Mouse (Mus musculus) midbrain, embryonic 12.5 days (tissue): Measurements from ENCODE around the gene Pfkp. TPM values are rescaled to one million over a fixed set of nuclear protein-coding genes. Genes with fewer than 3 reads are reported as not detected.

Source experiments
- ATAC-seq: fragments of 200-750 bp; cut with Nextera tagmentation; 2 replicates; pipeline ENCODE4 v1.8.0; 2017; ENCODE audit warnings: low read depth, moderate TSS enrichment, moderate library complexity; ENCODE audit not compliant: low FRiP score
- H3K27ac ChIP-seq: fragments of 300-500 bp; sonication (generic); replicated peaks from 2 replicates; pipeline ENCODE4 v1.5.1; 2016; ENCODE audit warnings: mild to moderate bottlenecking
- H3K27me3 ChIP-seq: fragments of 300-500 bp; sonication (generic); 2 replicates; pipeline ENCODE4 v1.6.1; 2016; ENCODE audit warnings: mild to moderate bottlenecking
- H3K36me3 ChIP-seq: fragments of 300-500 bp; sonication (generic); 2 replicates; pipeline ENCODE4 v1.6.1; 2016
- H3K4me1 ChIP-seq: fragments of 300-500 bp; sonication (generic); 2 replicates; pipeline ENCODE4 v1.6.1; 2016
- H3K4me2 ChIP-seq: fragments of 300-500 bp; sonication (generic); replicated peaks from 2 replicates; pipeline ENCODE4 v1.6.1; 2016; ENCODE audit warnings: mild to moderate bottlenecking, moderate library complexity
- H3K4me3 ChIP-seq: fragments of 300-500 bp; sonication (generic); 2 replicates; pipeline ENCODE4 v1.5.1; 2016; ENCODE audit warnings: mild to moderate bottlenecking
- H3K9ac ChIP-seq: fragments of 300-500 bp; sonication (generic); replicated peaks from 2 replicates; pipeline ENCODE4 v1.6.1; 2016; ENCODE audit warnings: mild to moderate bottlenecking, moderate library complexity
- H3K9me3 ChIP-seq: fragments of 300-500 bp; sonication (generic); 2 replicates; pipeline ENCODE4 v1.6.1; 2016; ENCODE audit warnings: mild to moderate bottlenecking
- WGBS: fragments of 180-500 bp; shearing (Covaris S2); methylation state at CpG from one replicate; pipeline ENCODE4 v1.1.7; 2016; 5-methylcytosine and 5-hydroxymethylcytosine counted together
- polyA plus RNA-seq: library from polyadenylated mRNA; unstranded; fragments of >200 nt; fragmentation: Nextera tagmentation; extraction: Ambion mirVana; gene quantifications from 2 replicates; pipeline ENCODE4 v1.2.1, GENCODE M21; 2016

The Pfkp gene
- polyA plus RNA-seq, 1 experiment from 2014 or later = 46.3 TPM

DNA sequence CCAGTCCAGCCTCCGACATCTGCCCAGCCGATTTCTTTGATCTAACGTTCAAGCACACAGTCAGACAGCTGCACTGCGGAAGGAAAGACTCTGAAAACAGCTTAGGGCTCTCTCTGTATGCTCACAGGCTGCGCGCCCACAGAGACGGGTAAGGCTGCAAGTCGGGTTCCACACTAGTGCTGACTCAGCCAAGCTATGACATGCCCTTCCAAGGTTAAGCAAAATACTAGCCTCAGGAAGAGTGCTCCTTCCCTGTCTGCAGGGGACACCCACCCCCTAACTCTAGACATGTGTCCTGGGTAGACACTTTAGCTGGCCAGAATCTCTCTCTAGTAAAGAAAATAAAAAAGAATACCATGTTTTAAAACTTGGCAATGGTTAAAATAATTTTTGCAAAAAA is 48.0 kb downstream of the Pfkp start:
- H3K27ac ChIP-seq = no peak overlapping the region
- no peak overlapping the region for H3K4me3 ChIP-seq
- no peaks in the 10 kb centered on the region for H3K27me3 ChIP-seq
- H3K9ac ChIP-seq = no peak overlapping the region
- no peak overlapping the region for H3K4me2 ChIP-seq
- H3K4me1 ChIP-seq = no peaks in the 10 kb centered on the region
- ATAC-seq = no peak
- no peaks in the 10 kb centered on the region for H3K9me3 ChIP-seq
- H3K36me3 ChIP-seq = no peaks in the 10 kb centered on the region
- 92% methylated on average over 8 of the region's 8 CpGs for WGBS

DNA sequence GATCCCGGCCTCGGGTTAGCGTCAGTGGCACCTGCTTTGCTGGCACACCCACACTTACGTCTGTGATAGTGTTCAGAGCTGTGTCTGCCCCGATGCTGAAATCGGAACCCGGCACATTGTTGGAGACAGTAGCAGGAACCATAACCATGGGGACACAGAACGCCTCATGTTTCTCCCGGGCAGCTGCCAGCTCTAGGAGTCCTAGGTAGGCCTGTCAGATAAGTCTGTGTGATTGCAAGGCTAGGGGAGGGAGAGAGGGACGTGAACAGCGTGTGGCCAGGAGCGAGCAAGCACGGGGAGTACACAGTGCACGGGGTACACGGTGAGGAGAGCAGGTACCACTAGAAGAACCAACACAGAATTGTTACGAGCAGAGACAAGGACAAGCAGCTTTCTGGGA is 50.8 kb downstream of the Pfkp start:
- no peak overlapping the region for H3K4me3 ChIP-seq
- no peaks in the 10 kb centered on the region for H3K36me3 ChIP-seq
- no peaks in the 10 kb centered on the region for H3K4me1 ChIP-seq
- no peak overlapping the region for H3K4me2 ChIP-seq
- no peak overlapping the region for H3K9ac ChIP-seq
- WGBS = 92% methylated on average over 16 of the region's 16 CpGs
- H3K27ac ChIP-seq = no peak overlapping the region
- H3K9me3 ChIP-seq = no peaks in the 10 kb centered on the region
- no peaks in the 10 kb centered on the region for H3K27me3 ChIP-seq
- no peak for ATAC-seq

DNA sequence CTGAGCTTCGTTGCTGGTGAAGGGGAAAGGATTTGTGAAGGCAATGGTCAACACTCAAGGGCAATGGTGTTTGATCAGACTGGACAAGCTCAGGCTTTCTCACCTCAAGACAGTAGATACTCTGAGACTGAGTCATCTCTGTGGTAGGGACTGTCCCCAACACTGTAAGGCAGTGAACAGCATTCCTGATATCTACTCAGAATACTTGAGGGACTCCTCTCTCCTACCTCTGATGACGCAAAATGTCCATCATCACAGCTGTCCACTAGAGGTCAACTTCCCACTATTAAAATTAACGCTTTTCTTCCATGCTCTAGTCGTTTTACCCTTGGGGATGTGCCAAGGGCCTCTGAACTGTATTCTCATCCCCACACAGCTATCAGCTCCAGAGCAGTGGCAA is 53.2 kb downstream of the Pfkp start:
- Histone ChIP-seq H3K9ac (no peak overlapping the region), H3K4me1 (no peaks in the 10 kb centered on the region), H3K36me3 (no peaks in the 10 kb centered on the region), H3K4me2 (no peak overlapping the region), H3K9me3 (no peaks in the 10 kb centered on the region), H3K4me3 (no peak overlapping the region), H3K27me3 (no peaks in the 10 kb centered on the region), H3K27ac (no peak overlapping the region)
- ATAC-seq = no peak
- 91% methylated on average over 4 of the region's 4 CpGs for WGBS

DNA sequence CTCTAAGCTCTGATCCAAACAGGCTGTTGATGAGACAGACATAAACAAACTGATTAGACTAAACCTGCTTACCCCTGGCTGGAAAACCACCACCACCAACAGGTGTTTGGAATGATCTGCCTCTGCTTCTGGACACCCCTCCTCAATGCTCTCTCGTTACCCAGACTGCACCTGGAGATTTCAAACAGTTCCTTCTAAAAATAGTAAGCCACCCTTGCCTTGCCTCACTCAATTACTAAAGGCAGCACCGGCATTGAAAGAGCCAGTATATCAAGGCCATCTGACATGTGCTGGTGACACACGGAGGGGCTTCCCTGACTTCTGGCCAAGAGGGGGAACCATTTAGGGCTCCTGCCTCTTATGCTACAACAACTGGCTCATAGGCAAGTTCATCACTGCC is 57.7 kb downstream of the Pfkp start:
- no peaks in the 10 kb centered on the region for H3K4me1 ChIP-seq
- no peaks in the 10 kb centered on the region for H3K36me3 ChIP-seq
- H3K4me2 ChIP-seq = no peak overlapping the region
- H3K27me3 ChIP-seq = no peaks in the 10 kb centered on the region
- no peaks in the 10 kb centered on the region for H3K9me3 ChIP-seq
- WGBS = 86% methylated on average over 3 of the region's 3 CpGs
- no peak overlapping the region for H3K9ac ChIP-seq
- no peak for ATAC-seq
- H3K27ac ChIP-seq = no peak overlapping the region
- H3K4me3 ChIP-seq = no peak overlapping the region

DNA sequence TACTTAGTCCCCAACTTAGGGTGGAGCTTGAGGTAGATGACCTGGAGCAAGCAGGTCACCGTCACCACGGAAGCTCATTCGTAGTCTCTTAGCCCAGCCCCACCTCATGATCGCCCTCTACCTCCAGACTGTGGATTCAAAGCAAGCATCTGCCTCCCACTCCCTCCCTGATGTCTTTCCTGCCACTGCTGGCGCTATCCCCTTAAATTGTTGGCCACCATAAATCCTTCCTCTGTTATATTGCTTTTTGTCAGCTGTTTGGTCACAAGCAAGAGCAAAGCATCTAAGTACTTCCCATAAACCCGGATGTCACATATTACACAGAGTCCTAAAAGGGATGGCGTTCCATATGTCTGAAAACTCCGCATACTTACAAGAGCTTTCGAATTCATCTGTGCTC is 62.6 kb downstream of the Pfkp start:
- H3K4me1 ChIP-seq = no peaks in the 10 kb centered on the region

DNA sequence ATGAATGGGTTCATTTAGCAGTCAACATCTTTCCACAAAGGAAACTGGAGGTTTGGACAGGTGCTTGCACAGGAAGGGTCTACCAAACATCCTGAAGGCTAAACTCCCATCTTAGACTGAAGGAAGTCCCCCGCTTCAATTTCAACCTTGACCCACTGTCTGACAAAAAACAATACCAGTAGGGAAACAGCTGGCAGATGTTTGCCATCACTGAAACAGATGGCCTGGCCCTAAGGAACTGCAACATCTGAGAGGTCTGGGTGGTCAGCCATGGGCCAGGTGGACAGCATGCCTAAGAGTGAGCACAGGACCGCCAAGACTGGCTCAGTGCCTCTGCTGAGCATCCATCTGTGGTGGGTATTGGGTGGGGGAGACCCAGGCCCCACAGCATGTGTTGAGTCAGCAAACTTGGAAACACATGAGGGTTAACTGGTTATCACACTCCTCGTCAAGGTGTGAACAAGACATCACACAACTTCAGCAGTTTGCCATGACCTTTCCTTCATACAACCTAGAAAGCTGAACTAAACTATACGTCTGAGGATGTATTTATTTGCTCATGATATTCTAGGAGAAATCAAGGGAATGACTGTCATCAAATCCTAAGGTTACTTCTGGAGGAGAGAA is 65.0 kb downstream of the Pfkp start:
- H3K4me2 ChIP-seq = no peak overlapping the region
- H3K9me3 ChIP-seq = no peaks in the 10 kb centered on the region
- 0 out of 2 replicates have a peak, but pooled peaks have one; percentile 47 for ATAC-seq
- 89% methylated on average over 4 of the region's 4 CpGs for WGBS
- H3K27ac ChIP-seq = no peak overlapping the region
- H3K9ac ChIP-seq = no peak overlapping the region
- H3K4me3 ChIP-seq = no peak overlapping the region
- no peaks in the 10 kb centered on the region for H3K27me3 ChIP-seq
- H3K4me1 ChIP-seq = no peaks in the 10 kb centered on the region
- peaks cover 29% of the 10 kb centered on the region for H3K36me3 ChIP-seq

More for the DNA sequence above, 62.6 kb downstream of the Pfkp start:
- 76% methylated on average over 9 of the region's 9 CpGs for WGBS
- Histone ChIP-seq H3K36me3 (peaks cover 7% of the 10 kb centered on the region), H3K27ac (no peak overlapping the region), H3K4me3 (no peak overlapping the region), H3K9ac (no peak overlapping the region), H3K9me3 (no peaks in the 10 kb centered on the region), H3K4me2 (no peak overlapping the region), H3K27me3 (no peaks in the 10 kb centered on the region)
- ATAC-seq = no peak

DNA sequence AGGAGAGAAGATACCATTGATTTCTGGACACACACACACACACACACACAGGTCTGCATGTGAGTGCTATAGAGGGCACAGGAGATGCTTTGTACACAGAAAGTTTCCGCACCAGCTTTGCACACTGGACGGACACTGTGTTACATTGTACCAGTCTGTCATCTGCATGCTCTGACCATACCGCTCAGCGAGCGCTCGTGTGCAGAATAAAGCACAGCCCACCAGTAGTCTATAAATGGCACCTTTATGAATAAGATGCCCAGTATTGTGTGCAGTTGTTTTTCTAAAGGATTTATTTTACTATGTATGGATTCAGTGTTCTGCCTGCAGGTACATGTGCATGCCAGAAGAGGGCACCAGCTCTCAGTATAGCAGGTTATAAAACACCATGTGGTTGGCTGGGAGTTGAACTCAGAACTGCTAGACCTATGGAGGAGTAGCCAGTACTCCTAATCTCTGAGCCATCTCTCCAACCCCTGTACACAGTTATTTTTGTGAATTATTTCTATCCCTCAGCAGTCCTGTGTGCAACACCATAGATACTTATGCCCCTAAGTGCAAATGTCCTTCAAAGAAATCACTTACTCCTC is 72.6 kb downstream of the Pfkp start:
- no peaks in the 10 kb centered on the region for H3K9me3 ChIP-seq
- peaks cover 95% of the 10 kb centered on the region for H3K36me3 ChIP-seq
- 93% methylated on average over 6 of the region's 6 CpGs for WGBS
- no peaks in the 10 kb centered on the region for H3K27me3 ChIP-seq
- H3K27ac ChIP-seq = no peak overlapping the region
- no peak overlapping the region for H3K9ac ChIP-seq
- H3K4me3 ChIP-seq = no peak overlapping the region
- 0 out of 2 replicates have a peak, but pooled peaks have one; percentile 45 for ATAC-seq
- no peaks in the 10 kb centered on the region for H3K4me1 ChIP-seq
- no peak overlapping the region for H3K4me2 ChIP-seq

DNA sequence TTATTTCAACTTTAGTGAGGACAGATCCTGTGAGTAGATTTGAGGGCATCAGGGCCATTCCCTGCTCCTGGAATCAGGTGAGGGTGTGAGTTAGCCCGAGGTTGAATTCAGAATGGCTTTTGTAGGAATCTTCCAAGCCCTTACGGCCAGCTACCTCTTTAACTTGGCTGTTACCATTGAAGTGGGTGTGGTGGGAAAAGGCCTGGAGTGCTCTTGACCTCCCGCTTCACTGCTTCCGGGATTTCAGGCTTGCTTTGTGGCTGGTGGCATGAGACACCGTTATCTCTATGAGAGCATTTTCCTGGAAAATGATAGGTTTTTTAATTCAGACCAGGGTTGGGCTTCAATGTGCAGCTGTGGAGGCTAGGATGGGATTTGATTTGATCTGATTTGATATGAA is 83.0 kb downstream of the Pfkp start:
- Histone ChIP-seq H3K27ac (no peak overlapping the region), H3K27me3 (no peaks in the 10 kb centered on the region), H3K4me1 (no peaks in the 10 kb centered on the region), H3K36me3 (peaks cover 88% of the 10 kb centered on the region), H3K4me2 (no peak overlapping the region), H3K4me3 (no peak overlapping the region), H3K9me3 (no peaks in the 10 kb centered on the region), H3K9ac (no peak overlapping the region)
- WGBS = 92% methylated on average over 5 of the region's 5 CpGs
- ATAC-seq = no peak

DNA sequence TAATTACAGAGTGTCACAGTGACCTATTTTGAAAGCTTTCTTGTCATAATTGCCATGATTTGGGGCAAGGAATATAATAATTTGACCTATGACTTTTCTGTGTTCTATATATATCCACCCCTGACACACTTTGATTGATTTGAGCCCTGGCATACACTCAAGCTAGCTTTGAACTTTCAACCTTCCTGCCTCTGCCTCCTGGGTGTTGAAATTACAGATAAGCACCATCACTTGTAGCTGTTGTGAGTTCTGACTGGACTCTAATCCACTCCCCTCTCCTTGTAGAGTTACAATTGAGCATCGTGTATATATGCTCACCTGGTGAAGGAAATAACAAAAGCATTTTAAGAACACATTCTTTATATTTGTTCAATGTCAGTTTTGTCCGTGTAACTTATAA is 86.2 kb downstream of the Pfkp start:
- H3K9me3 ChIP-seq = no peaks in the 10 kb centered on the region
- no peak overlapping the region for H3K27ac ChIP-seq
- no peak overlapping the region for H3K4me2 ChIP-seq
- H3K4me1 ChIP-seq = no peaks in the 10 kb centered on the region
- H3K9ac ChIP-seq = no peak overlapping the region
- peaks cover 89% of the 10 kb centered on the region for H3K36me3 ChIP-seq
- H3K4me3 ChIP-seq = no peak overlapping the region
- no peaks in the 10 kb centered on the region for H3K27me3 ChIP-seq
- no peak for ATAC-seq
- 93% methylated on average over 2 of the region's 2 CpGs for WGBS

DNA sequence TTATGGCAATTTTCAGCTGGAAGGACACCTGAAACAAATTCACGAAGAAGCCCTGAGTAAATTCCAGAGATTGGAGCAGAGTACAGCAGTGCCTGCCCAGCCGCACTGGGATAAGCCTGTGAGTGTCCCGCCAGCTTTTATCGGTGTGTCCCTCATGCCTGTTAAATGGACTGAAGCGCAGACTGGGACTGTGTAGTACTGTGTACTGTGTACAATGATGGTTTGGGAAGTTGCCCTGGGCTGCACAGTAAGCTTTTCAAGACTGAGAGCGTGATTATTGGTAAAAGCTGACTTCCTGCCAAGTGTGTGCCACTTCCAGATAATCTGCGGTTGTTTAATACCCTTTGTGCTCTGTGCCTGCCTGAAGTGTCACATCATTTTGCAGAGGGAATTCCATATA is 90.8 kb downstream of the Pfkp start:
- no peaks in the 10 kb centered on the region for H3K9me3 ChIP-seq
- H3K4me1 ChIP-seq = no peaks in the 10 kb centered on the region
- H3K27me3 ChIP-seq = no peaks in the 10 kb centered on the region
- WGBS = 91% methylated on average over 7 of the region's 7 CpGs
- no peak overlapping the region for H3K4me3 ChIP-seq
- H3K36me3 ChIP-seq = peaks cover 83% of the 10 kb centered on the region
- no peak for ATAC-seq
- no peak overlapping the region for H3K4me2 ChIP-seq
- H3K27ac ChIP-seq = no peak overlapping the region
- H3K9ac ChIP-seq = no peak overlapping the region

DNA sequence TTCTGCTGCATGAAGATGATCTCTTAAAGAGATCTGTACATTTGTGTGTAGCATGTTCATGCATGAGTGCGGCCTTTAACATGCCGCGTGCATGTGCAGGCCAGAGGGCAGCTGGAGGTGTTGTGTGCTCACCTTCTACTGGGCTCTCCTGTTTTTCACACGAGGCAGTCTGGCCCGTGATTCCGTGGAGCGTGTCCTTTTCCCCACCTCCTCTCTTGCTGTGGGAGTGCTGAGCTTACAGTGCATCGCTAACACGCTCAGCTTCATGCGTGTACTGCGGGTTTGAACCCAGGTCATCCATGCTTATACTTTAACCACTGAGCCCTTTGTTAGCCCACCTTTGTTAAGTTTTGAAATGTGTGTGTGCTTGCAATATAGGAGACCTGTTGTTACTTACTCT is 92.9 kb downstream of the Pfkp start:
- Histone ChIP-seq H3K4me1 (no peaks in the 10 kb centered on the region), H3K27ac (no peak overlapping the region), H3K9me3 (no peaks in the 10 kb centered on the region), H3K27me3 (no peaks in the 10 kb centered on the region), H3K36me3 (peaks cover 86% of the 10 kb centered on the region), H3K4me3 (no peak overlapping the region), H3K4me2 (no peak overlapping the region), H3K9ac (no peak overlapping the region)
- WGBS = 95% methylated on average over 11 of the region's 11 CpGs
- no peak for ATAC-seq

DNA sequence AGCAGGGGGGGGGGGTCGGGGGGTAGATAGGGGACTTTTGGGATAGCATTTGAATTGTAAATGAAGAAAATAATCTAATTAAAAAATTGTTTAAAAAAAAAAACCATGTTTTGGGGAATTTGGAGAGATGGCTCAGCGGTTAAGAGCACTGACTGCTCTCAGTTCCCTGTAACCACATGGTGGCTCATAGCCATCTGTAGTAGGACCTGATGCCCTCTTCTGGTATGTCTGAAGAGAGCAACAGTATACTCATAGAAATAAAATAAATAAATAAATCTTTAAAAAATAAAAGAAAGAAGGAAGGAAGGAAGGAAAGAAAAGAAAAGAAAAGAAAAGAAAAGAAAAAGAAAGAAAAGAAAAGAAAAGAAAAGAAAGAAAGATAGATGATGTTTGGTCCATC is 94.9 kb downstream of the Pfkp start:
- H3K27me3 ChIP-seq = no peaks in the 10 kb centered on the region
- peaks cover 7% of the 10 kb centered on the region; the same call in 1 of the 2 replicates for H3K4me1 ChIP-seq
- H3K36me3 ChIP-seq = peaks cover 74% of the 10 kb centered on the region
- no peak overlapping the region for H3K4me3 ChIP-seq
- H3K9me3 ChIP-seq = no peaks in the 10 kb centered on the region
- no peak for ATAC-seq
- no peak overlapping the region for H3K4me2 ChIP-seq
- H3K27ac ChIP-seq = no peak overlapping the region
- WGBS = 89% methylated on average over 1 of the region's 2 CpGs
- no peak overlapping the region for H3K9ac ChIP-seq
